Mouse (Mus musculus) embryonic facial prominence, embryonic 13.5 days (tissue): Measurements from ENCODE around the gene BC107364. TPM values are rescaled to one million over a fixed set of nuclear protein-coding genes. Genes with fewer than 3 reads are reported as not detected.
"Not testable (repeated sequence)": the region's sequence is repeated elsewhere in the genome, so short reads cannot be mapped to it uniquely, and the experiment has no call there.

ENCODE experiments used
- ATAC-seq: fragments of 200-750 bp; cut with Nextera tagmentation; 2 replicates; pipeline ENCODE4 v1.8.0; 2017; ENCODE audit warnings: low read depth; ENCODE audit not compliant: insufficient number of reproducible peaks, insufficient read depth, low FRiP score, low TSS enrichment
- H3K27ac ChIP-seq: fragments of 300-500 bp; sonication (generic); 2 replicates; pipeline ENCODE4 v1.5.1; 2015; ENCODE audit warnings: moderate library complexity, mild to moderate bottlenecking, inconsistent platforms
- H3K27me3 ChIP-seq: fragments of 300-500 bp; sonication (generic); 2 replicates; pipeline ENCODE4 v1.6.1; 2015; ENCODE audit warnings: mild to moderate bottlenecking, inconsistent platforms
- H3K36me3 ChIP-seq: fragments of 300-500 bp; sonication (generic); 2 replicates; pipeline ENCODE4 v1.6.1; 2015; ENCODE audit warnings: mild to moderate bottlenecking, inconsistent platforms
- H3K4me1 ChIP-seq: fragments of 300-500 bp; sonication (generic); 2 replicates; pipeline ENCODE4 v1.6.1; 2015; ENCODE audit warnings: inconsistent platforms
- H3K4me2 ChIP-seq: fragments of 300-500 bp; sonication (generic); 2 replicates; pipeline ENCODE4 v1.6.1; 2015; ENCODE audit warnings: moderate library complexity, mild to moderate bottlenecking, inconsistent platforms
- H3K4me3 ChIP-seq: fragments of 300-500 bp; sonication (generic); 2 replicates; pipeline ENCODE4 v1.5.1; 2015; ENCODE audit warnings: mild to moderate bottlenecking, inconsistent platforms
- H3K9ac ChIP-seq: fragments of 300-500 bp; sonication (generic); 2 replicates; pipeline ENCODE4 v1.6.1; 2015; ENCODE audit warnings: mild to moderate bottlenecking, inconsistent platforms
- H3K9me3 ChIP-seq: fragments of 300-500 bp; sonication (generic); 2 replicates; pipeline ENCODE4 v1.6.1; 2016; ENCODE audit warnings: inconsistent platforms
- WGBS: fragments of 180-500 bp; shearing (Covaris S2); methylation state at CpG from one replicate; pipeline ENCODE4 v1.1.7; 2015; ENCODE audit warnings: mixed read lengths; 5-methylcytosine and 5-hydroxymethylcytosine counted together
- polyA plus RNA-seq: library from polyadenylated mRNA; unstranded; fragments of >200 nt; fragmentation: Nextera tagmentation; extraction: Ambion mirVana; gene quantifications from 2 replicates; pipeline ENCODE4 v1.2.1, GENCODE M21; 2015

Gene BC107364
- polyA plus RNA-seq, 1 experiment from 2014 or later = 0.20 TPM

DNA sequence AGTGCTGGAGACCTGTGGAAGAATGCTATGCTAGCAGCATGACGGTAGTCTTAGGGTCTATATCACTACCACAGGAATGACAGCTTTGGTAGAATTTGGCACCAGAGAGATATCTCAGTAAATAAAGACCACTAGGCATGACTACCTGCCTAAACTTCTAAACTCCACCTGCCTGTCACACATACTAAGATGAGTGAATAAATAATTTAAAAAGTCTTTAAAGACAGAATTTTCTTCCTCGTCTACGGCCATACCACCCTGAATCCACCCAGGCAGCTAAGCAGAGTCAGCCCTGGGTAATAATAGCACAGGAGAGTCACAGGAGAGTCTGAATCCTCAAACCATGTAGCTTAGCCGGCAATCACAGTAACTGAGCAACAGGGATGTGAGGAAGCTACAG lies 32.8 kb upstream of the BC107364 start:
- Histone ChIP-seq H3K27ac (no peak overlapping the region), H3K27me3 (peaks cover 21% of the 10 kb centered on the region), H3K4me3 (no peak overlapping the region), H3K9me3 (no peaks in the 10 kb centered on the region), H3K9ac (no peak overlapping the region), H3K36me3 (no peaks in the 10 kb centered on the region), H3K4me2 (0 out of 2 replicates have a peak overlapping the region, but pooled peaks have one; percentile 14), H3K4me1 (peaks cover 7% of the 10 kb centered on the region; the same call in 1 of the 2 replicates)
- 75% methylated on average over 4 of the region's 4 CpGs for WGBS
- ATAC-seq = no peak

DNA sequence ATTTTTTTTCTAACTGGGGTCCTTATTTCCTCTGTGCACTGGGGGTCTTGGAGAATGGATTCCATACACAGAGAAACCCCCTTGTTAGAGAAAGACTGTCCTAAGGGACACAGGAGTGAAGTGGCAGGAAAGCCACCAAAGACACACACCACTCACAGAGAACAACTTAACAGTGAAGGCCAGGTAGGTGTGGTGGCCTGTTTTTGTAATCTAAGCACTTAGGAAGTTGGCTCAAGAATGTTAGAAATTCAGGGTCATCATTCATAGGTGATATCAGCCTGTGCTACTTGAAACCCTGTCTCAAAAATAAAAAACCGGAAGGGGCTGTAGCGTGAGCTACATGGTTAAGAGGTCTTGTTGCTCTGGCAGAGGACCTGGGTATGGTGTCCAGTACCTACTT lies 31.8 kb upstream of the BC107364 start:
- H3K9me3 ChIP-seq = no peaks in the 10 kb centered on the region
- peaks cover 30% of the 10 kb centered on the region for H3K27me3 ChIP-seq
- ATAC-seq = no peak
- H3K4me3 ChIP-seq = no peak overlapping the region
- H3K27ac ChIP-seq = no peak overlapping the region
- H3K36me3 ChIP-seq = no peaks in the 10 kb centered on the region
- H3K4me2 ChIP-seq = no peak overlapping the region
- H3K9ac ChIP-seq = no peak overlapping the region
- WGBS = 91% methylated on average over 2 of the region's 2 CpGs
- peaks cover 7% of the 10 kb centered on the region; the same call in 1 of the 2 replicates for H3K4me1 ChIP-seq

DNA sequence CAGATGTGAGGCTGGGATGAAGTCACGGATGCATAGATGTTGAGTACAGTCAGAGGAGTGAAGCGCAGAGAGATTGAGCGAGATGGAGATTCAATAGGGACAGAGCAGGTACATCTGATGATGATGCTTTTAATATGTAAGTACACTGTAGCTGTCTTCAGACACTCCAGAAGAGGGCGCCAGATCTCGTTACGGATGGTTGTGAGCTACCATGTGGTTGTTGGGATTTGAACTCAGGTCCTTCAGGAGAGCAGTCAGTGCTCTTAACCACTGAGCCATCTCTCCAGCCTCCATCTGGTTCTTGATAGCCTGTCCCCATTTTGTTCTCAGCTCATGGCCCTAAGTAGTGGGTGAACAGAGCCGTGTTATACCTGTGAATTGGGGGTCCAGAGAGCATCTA lies 30.9 kb upstream of the BC107364 start:
- peaks cover 36% of the 10 kb centered on the region for H3K27me3 ChIP-seq
- not testable (repeated sequence) for ATAC-seq, H3K27ac ChIP-seq, H3K4me3 ChIP-seq, H3K9ac ChIP-seq, H3K4me2 ChIP-seq, H3K4me1 ChIP-seq, H3K9me3 ChIP-seq, H3K36me3 ChIP-seq
- WGBS = 52% methylated on average over 7 of the region's 7 CpGs

DNA sequence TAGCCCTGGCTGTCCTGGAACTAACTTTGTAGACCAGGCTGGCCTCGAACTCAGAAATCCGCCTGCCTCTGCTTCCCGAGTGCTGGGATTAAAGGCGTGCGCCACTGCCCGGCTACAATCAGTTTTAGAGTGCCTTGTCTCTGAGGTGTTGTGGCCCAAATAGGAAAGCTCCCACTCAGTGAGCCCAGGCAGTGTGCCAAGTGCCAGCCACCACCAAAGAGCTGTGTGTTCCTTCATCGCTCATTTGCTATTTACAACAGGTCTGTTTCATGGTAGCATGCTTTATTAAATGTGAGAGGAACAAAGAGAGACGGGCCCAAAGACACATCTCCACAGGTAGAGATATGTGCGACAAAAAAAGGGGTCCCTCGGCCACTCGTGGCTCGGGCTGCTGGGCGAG lies 30.3 kb upstream of the BC107364 start:
- H3K27me3 ChIP-seq = peaks cover 42% of the 10 kb centered on the region
- no peaks in the 10 kb centered on the region for H3K9me3 ChIP-seq
- H3K4me2 ChIP-seq = no peak overlapping the region
- 87% methylated on average over 13 of the region's 13 CpGs for WGBS
- H3K4me3 ChIP-seq = no peak overlapping the region
- peaks cover 7% of the 10 kb centered on the region; the same call in 1 of the 2 replicates for H3K4me1 ChIP-seq
- no peaks in the 10 kb centered on the region for H3K36me3 ChIP-seq
- H3K27ac ChIP-seq = no peak overlapping the region
- ATAC-seq = no peak
- no peak overlapping the region for H3K9ac ChIP-seq

DNA sequence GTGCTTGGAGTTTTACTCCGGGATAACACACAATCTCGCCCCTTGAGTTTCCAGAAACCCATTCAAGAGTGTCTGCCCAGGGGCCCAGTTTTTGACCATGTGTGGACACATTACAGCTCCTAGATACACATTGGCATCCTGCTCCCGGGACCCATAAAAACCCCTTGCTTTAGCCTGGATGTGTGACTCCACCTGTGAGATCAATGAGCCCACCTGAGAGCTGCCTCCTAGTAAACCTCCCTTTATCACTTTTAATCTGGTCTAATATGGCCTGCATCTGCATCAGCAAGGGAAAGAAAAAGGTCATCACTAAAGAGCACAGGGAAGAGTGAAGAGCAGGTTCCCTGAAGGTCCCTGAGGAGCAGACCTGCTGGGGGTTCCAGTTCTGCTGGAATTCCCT lies 29.8 kb upstream of the BC107364 start:
- H3K9me3 ChIP-seq = no peaks in the 10 kb centered on the region
- WGBS = 84% methylated on average over 3 of the region's 3 CpGs
- ATAC-seq = no peak
- peaks cover 48% of the 10 kb centered on the region for H3K27me3 ChIP-seq
- peaks cover 4% of the 10 kb centered on the region; the same call in 1 of the 2 replicates for H3K4me1 ChIP-seq
- H3K9ac ChIP-seq = no peak overlapping the region
- H3K36me3 ChIP-seq = no peaks in the 10 kb centered on the region
- H3K4me2 ChIP-seq = no peak overlapping the region
- H3K4me3 ChIP-seq = no peak overlapping the region
- no peak overlapping the region for H3K27ac ChIP-seq

DNA sequence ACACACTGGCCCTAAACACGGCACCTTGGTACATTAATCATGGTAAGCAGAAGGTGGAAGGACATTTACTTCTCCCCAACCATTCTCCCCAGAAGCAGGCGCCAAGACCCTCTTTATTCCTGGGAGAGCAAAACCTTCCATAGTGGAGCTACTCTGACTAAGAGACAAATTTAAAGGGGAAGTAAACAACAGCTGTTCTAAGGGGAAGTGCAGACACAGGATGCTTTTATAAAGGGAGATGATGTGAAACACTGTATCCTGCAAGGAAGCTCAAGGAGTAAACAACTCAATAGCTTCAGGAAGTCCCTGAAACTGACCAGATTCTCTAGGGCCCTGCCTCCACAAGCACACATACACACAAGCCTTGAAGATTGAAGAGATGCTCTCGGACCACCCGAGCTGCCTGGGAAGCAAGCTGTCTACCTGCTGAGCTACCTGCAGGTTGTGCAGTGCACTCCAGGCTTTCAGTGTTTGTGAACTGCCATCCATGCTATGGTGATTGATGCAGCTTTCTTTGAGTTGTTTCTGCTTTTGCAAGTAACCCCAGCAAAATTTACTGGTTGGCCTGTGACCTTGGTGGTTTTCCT lies 28.7 kb upstream of the BC107364 start:
- H3K4me1 ChIP-seq = peaks cover 4% of the 10 kb centered on the region; the same call in 1 of the 2 replicates
- no peaks in the 10 kb centered on the region for H3K36me3 ChIP-seq
- no peak overlapping the region for H3K9ac ChIP-seq
- H3K4me3 ChIP-seq = no peak overlapping the region
- H3K27me3 ChIP-seq = peaks cover 56% of the 10 kb centered on the region
- 88% methylated on average over 4 of the region's 4 CpGs for WGBS
- no peak for ATAC-seq
- H3K27ac ChIP-seq = no peak overlapping the region
- H3K4me2 ChIP-seq = no peak overlapping the region
- no peaks in the 10 kb centered on the region for H3K9me3 ChIP-seq

DNA sequence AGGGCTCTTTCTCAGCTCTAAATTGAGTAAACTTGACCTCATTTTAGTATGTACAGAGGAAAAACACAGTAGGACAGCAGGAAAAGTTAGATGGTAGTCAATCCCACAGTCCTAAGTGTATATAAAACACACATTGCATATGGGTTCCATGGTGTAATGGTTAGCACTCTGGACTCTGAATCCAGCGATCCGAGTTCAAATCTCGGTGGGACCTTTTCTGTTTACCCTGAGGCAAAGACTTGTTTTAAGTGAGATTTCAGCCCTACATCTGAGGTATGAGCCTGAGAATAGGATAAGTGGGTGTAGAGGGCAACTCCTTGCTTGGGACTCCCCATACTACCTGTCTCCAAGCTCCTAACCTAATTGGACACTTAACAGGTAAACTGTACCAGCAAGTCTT lies 27.1 kb upstream of the BC107364 start:
- no peak for ATAC-seq
- Histone ChIP-seq H3K9ac (no peak overlapping the region), H3K4me2 (no peak overlapping the region), H3K4me1 (peaks cover 5% of the 10 kb centered on the region), H3K27me3 (peaks cover 60% of the 10 kb centered on the region), H3K4me3 (no peak overlapping the region), H3K9me3 (no peaks in the 10 kb centered on the region), H3K36me3 (no peaks in the 10 kb centered on the region), H3K27ac (no peak overlapping the region)
- WGBS = 24% methylated on average over 3 of the region's 3 CpGs

DNA sequence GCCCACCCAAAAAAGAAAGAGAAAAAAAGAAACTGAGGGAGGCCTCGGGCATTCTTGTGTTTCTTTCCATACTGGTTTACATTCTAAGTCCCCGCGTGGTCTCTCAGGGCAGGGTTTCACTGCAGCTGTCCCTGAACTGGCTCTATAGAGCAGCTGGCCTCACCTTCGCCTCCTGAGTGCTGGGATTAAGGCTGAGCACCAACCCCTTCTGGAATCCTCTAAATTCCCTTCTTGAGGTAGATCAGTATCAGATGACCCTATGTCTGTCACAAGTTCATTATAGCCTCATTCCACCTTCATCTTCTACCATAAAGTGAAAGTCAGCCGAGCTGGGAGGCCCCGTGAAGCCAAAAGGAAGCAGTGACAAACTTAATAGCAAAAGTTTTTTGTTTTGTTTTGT lies 25.5 kb upstream of the BC107364 start:
- peaks cover 74% of the 10 kb centered on the region for H3K27me3 ChIP-seq
- no peak overlapping the region for H3K4me3 ChIP-seq
- H3K36me3 ChIP-seq = no peaks in the 10 kb centered on the region
- WGBS = 59% methylated on average over 6 of the region's 6 CpGs
- H3K9ac ChIP-seq = no peak overlapping the region
- no peaks in the 10 kb centered on the region for H3K9me3 ChIP-seq
- no peak overlapping the region for H3K27ac ChIP-seq
- no peak for ATAC-seq
- no peak overlapping the region for H3K4me2 ChIP-seq
- peaks cover 5% of the 10 kb centered on the region for H3K4me1 ChIP-seq

DNA sequence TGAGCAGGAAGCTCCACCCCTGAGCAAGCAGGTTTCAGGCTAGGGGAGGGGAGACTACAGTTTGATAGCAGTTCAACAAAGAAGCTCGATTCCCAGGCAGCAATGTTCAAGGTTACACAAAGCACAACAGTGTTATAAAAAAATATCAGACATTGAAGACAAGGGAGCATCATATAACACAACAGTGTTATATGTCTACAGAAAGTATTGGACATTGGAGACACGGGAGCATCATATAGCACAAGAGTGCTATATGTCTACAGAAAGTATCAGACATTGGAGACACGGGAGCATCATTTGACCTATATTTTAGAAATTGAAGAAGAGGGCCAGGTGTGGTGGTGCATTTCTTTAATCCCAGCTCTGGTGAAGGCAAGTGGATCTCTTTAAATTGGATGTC lies 25.0 kb upstream of the BC107364 start:
- Histone ChIP-seq H3K4me3 (no peak overlapping the region), H3K9me3 (no peaks in the 10 kb centered on the region), H3K4me2 (no peak overlapping the region), H3K9ac (no peak overlapping the region), H3K27ac (no peak overlapping the region), H3K27me3 (peaks cover 77% of the 10 kb centered on the region), H3K36me3 (no peaks in the 10 kb centered on the region), H3K4me1 (peaks cover 5% of the 10 kb centered on the region)
- WGBS = 44% methylated on average over 3 of the region's 3 CpGs
- ATAC-seq = no peak

DNA sequence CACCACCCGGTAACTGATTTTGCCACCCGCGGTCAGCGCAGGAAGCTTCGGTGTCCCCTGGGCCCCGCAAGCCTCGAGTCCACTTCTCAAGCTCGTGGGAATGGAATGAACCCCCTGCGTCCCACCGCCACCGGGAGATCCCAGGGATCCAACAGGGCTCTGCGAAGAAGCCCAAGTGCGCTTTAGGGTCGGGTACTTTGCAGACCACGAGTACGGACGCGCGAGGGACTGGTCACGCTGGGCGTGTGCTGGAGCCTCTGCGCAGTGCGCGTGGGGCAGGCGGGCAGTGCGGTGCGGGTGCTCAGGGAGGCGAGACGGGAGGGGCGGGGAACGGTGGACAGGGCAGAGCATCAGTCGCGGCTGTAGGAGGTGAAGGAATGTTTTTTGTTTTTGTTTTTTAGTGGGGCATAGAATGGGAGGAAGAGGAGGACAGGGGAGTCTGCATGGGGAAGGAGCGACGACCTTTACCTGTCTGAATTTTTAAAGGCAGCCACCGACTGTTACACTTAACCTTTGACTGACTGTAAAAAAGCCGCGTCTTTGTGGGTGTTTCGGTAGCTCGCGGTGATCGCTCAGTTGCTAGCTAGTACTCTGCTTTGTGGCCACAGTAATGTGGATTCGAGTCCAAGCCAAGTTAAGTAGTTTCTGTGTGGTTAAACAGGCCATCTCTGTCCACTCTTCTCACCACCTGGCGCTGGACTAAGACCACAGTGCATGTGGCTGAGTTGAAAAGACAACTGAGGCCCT lies 23.0 kb upstream of the BC107364 start:
- no peak for ATAC-seq
- peak overlapping the region; percentile 43 for H3K4me3 ChIP-seq
- H3K4me2 ChIP-seq = peak overlapping the region; percentile 75
- no peaks in the 10 kb centered on the region for H3K9me3 ChIP-seq
- H3K27ac ChIP-seq = no peak overlapping the region
- H3K27me3 ChIP-seq = peaks cover 83% of the 10 kb centered on the region
- no peaks in the 10 kb centered on the region for H3K36me3 ChIP-seq
- H3K9ac ChIP-seq = peak overlapping the region; percentile 65
- WGBS = 2% methylated on average over 44 of the region's 44 CpGs
- peaks cover 5% of the 10 kb centered on the region for H3K4me1 ChIP-seq

DNA sequence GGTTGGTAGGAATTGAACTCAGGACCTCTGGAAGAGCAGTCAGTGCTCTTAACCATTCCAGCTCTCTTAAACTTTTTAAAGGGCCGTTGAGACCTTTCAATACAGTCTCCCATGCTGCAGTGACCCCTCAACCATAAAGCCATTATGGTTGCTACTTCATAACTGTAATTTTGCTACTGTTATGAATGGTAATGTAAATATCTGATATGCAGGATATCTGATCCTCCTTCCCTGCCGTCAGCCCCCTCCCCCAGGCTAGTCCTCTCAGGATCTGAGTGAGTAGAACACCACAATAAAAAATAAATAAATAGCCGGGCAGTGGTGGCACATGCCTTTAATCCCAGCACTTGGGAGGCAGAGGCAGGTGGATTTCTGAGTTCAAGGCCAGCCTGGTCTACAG lies 21.4 kb upstream of the BC107364 start:
- not testable (repeated sequence) for H3K27ac ChIP-seq, H3K9me3 ChIP-seq, H3K36me3 ChIP-seq, H3K4me1 ChIP-seq, H3K4me3 ChIP-seq, ATAC-seq, H3K9ac ChIP-seq, H3K4me2 ChIP-seq
- peaks cover 78% of the 10 kb centered on the region for H3K27me3 ChIP-seq
- 51% methylated on average over 3 of the region's 3 CpGs for WGBS

DNA sequence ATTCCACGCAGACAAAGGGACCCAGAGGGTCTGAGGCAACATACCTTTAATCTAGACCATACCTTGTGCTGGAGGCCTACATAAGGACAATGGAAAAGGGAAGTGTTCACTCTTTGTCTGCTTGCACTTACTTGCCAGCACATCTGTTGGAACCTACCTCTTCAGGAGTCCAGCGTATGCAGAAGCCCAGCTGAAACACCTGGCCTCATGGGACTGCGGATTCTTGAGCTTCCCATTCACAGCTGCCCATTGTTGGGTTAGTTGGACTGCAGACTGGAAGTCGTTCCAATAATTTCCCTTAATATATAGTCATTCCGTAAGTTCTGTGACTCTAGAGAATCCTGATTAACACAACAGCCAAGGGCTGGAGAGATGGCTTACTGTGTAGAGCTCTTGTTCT lies 20.0 kb upstream of the BC107364 start:
- no peak overlapping the region for H3K9ac ChIP-seq
- H3K9me3 ChIP-seq = no peaks in the 10 kb centered on the region
- H3K4me1 ChIP-seq = peaks cover 5% of the 10 kb centered on the region
- no peak overlapping the region for H3K4me2 ChIP-seq
- H3K27me3 ChIP-seq = peaks cover 63% of the 10 kb centered on the region
- no peaks in the 10 kb centered on the region for H3K36me3 ChIP-seq
- H3K27ac ChIP-seq = no peak overlapping the region
- WGBS = 88% methylated on average over 5 of the region's 5 CpGs
- H3K4me3 ChIP-seq = no peak overlapping the region
- ATAC-seq = no peak
